Mouse (Mus musculus) heart, embryonic 16.5 days (tissue): ENCODE measurements around the gene Cel. TPM values are rescaled to one million over a fixed set of nuclear protein-coding genes. Genes with fewer than 3 reads are reported as not detected.
A peak's percentile ranks its signal among the peaks of the same experiment; 100 is the strongest.

Source experiments
- ATAC-seq: fragments of 200-750 bp; cut with Nextera tagmentation; replicated peaks from 2 replicates; pipeline ENCODE4 v1.8.0; 2017; ENCODE audit warnings: moderate number of reproducible peaks; ENCODE audit not compliant: insufficient read depth, low FRiP score; ENCODE audit errors: extremely low read depth
- H3K27ac ChIP-seq: fragments of 300-500 bp; sonication (generic); 2 replicates; pipeline ENCODE4 v1.5.1; 2014; ENCODE audit warnings: mild to moderate bottlenecking, low read length, control low read depth, moderate library complexity
- H3K27me3 ChIP-seq: fragments of 300-500 bp; sonication (generic); 2 replicates; pipeline ENCODE4 v1.6.1; 2014; ENCODE audit warnings: low read length, mixed read lengths; ENCODE audit not compliant: control insufficient read depth, insufficient read depth
- H3K36me3 ChIP-seq: fragments of 300-500 bp; sonication (generic); 2 replicates; pipeline ENCODE4 v1.6.1; 2014; ENCODE audit not compliant: control insufficient read depth, insufficient read depth
- H3K4me1 ChIP-seq: fragments of 300-500 bp; sonication (generic); 2 replicates; pipeline ENCODE4 v1.6.1; 2014; ENCODE audit warnings: low read length, mixed read lengths; ENCODE audit not compliant: control insufficient read depth, insufficient read depth
- H3K4me2 ChIP-seq: fragments of 300-500 bp; sonication (generic); 2 replicates; pipeline ENCODE4 v1.6.1; 2014; ENCODE audit warnings: low read depth, mild to moderate bottlenecking, control low read depth, low read length
- H3K4me3 ChIP-seq: fragments of 300-500 bp; sonication (generic); 2 replicates; pipeline ENCODE4 v1.5.1; 2014; ENCODE audit warnings: mild to moderate bottlenecking, control low read depth, low read length
- H3K9ac ChIP-seq: fragments of 300-500 bp; sonication (generic); 2 replicates; pipeline ENCODE4 v1.6.1; 2014; ENCODE audit warnings: low read length, control low read depth
- H3K9me3 ChIP-seq: fragments of 300-500 bp; sonication (generic); replicated peaks from 2 replicates; pipeline ENCODE4 v1.6.1; 2016; ENCODE audit warnings: low read length; ENCODE audit not compliant: control insufficient read depth
- WGBS: fragments of 180-500 bp; shearing (Covaris S2); extraction: QIAGEN DNeasy Blood & Tissue Kit; methylation state at CpG from one replicate; pipeline ENCODE4 v1.1.7; 2014; 5-methylcytosine and 5-hydroxymethylcytosine counted together
- polyA plus RNA-seq: library from polyadenylated mRNA; unstranded; fragments of >200 nt; fragmentation: Nextera tagmentation; extraction: Ambion mirVana; gene quantifications from 2 replicates; pipeline ENCODE4 v1.2.1, GENCODE M21; 2015

Gene Cel
- polyA plus RNA-seq, 1 experiment from 2014 or later: 0.30 TPM

- ATAC-seq: no peak
These were observed 35.5 kb downstream of the Cel start for GRCm38 (mm10) chr2:28527436-28528353.

GRCm38 (mm10) chr2:28525943-28526876, 37.0 kb downstream of the Cel start:
- Histone ChIP-seq H3K27ac (peak overlapping the region; percentile 77), H3K36me3 (no peaks in the 10 kb centered on the region), H3K4me2 (0 out of 2 replicates have a peak overlapping the region, but pooled peaks have one; percentile 8), H3K27me3 (no peaks in the 10 kb centered on the region), H3K4me3 (no peak overlapping the region), H3K9ac (peak overlapping the region; percentile 57; the same call in 1 of the 2 replicates), H3K9me3 (no peaks in the 10 kb centered on the region), H3K4me1 (peaks cover 40% of the 10 kb centered on the region)
- WGBS: 45% methylated on average over 12 of the region's 12 CpGs
- ATAC-seq: no peak

More at GRCm38 (mm10) chr2:28527436-28528353, 35.5 kb downstream of the Cel start:
- Histone ChIP-seq H3K36me3 (no peaks in the 10 kb centered on the region), H3K9ac (no peak overlapping the region), H3K4me3 (no peak overlapping the region), H3K9me3 (no peaks in the 10 kb centered on the region), H3K4me1 (peaks cover 53% of the 10 kb centered on the region), H3K27ac (no peak overlapping the region), H3K4me2 (no peak overlapping the region), H3K27me3 (no peaks in the 10 kb centered on the region)
- WGBS: 84% methylated on average over 20 of the region's 20 CpGs

- H3K4me3 ChIP-seq: no peak overlapping the region
- peak overlapping the region; percentile 77 for H3K27ac ChIP-seq
- WGBS: 22% methylated on average over 11 of the region's 11 CpGs
- no peaks in the 10 kb centered on the region for H3K9me3 ChIP-seq
- H3K36me3 ChIP-seq: no peaks in the 10 kb centered on the region
- peak; percentile 45 for ATAC-seq
- peaks cover 36% of the 10 kb centered on the region for H3K4me1 ChIP-seq
- no peak overlapping the region for H3K4me2 ChIP-seq
- H3K9ac ChIP-seq: peak overlapping the region; percentile 57; the same call in 1 of the 2 replicates
- H3K27me3 ChIP-seq: no peaks in the 10 kb centered on the region
These were observed 37.8 kb downstream of the Cel start for GRCm38 (mm10) chr2:28525219-28525942.

GRCm38 (mm10) chr2:28524406-28524805, 38.8 kb downstream of the Cel start:
- no peaks in the 10 kb centered on the region for H3K27me3 ChIP-seq
- H3K9me3 ChIP-seq: no peaks in the 10 kb centered on the region
- WGBS: 80% methylated on average over 10 of the region's 10 CpGs
- H3K4me3 ChIP-seq: no peak overlapping the region
- H3K4me2 ChIP-seq: no peak overlapping the region
- ATAC-seq: no peak
- no peaks in the 10 kb centered on the region for H3K36me3 ChIP-seq
- peaks cover 29% of the 10 kb centered on the region for H3K4me1 ChIP-seq
- H3K27ac ChIP-seq: no peak overlapping the region
- no peak overlapping the region for H3K9ac ChIP-seq

- H3K27me3 ChIP-seq: no peaks in the 10 kb centered on the region
- H3K27ac ChIP-seq: peak overlapping the region; percentile 30; the same call in 1 of the 2 replicates
- H3K9ac ChIP-seq: no peak overlapping the region
- 11% methylated on average over 5 of the region's 5 CpGs for WGBS
- no peak overlapping the region for H3K4me3 ChIP-seq
- peaks cover 27% of the 10 kb centered on the region for H3K4me1 ChIP-seq
- H3K9me3 ChIP-seq: no peaks in the 10 kb centered on the region
- peak; percentile 90 for ATAC-seq
- H3K36me3 ChIP-seq: no peaks in the 10 kb centered on the region
- no peak overlapping the region for H3K4me2 ChIP-seq
These were observed 39.5 kb downstream of the Cel start for GRCm38 (mm10) chr2:28523643-28524117.

GRCm38 (mm10) chr2:28522166-28522565, 41.0 kb downstream of the Cel start:
- Histone ChIP-seq H3K9ac (no peak overlapping the region), H3K9me3 (no peaks in the 10 kb centered on the region), H3K27me3 (no peaks in the 10 kb centered on the region), H3K27ac (no peak overlapping the region), H3K4me3 (no peak overlapping the region), H3K4me1 (peaks cover 32% of the 10 kb centered on the region), H3K36me3 (no peaks in the 10 kb centered on the region), H3K4me2 (no peak overlapping the region)
- ATAC-seq: no peak
- WGBS: 84% methylated on average over 4 of the region's 4 CpGs

GRCm38 (mm10) chr2:28521571-28522151, 41.5 kb downstream of the Cel start:
- H3K4me1 ChIP-seq: peaks cover 32% of the 10 kb centered on the region
- no peak overlapping the region for H3K9ac ChIP-seq
- H3K4me2 ChIP-seq: no peak overlapping the region
- no peaks in the 10 kb centered on the region for H3K36me3 ChIP-seq
- H3K27me3 ChIP-seq: no peaks in the 10 kb centered on the region
- 82% methylated on average over 6 of the region's 6 CpGs for WGBS
- no peaks in the 10 kb centered on the region for H3K9me3 ChIP-seq
- no peak overlapping the region for H3K27ac ChIP-seq
- no peak overlapping the region for H3K4me3 ChIP-seq
- ATAC-seq: no peak

GRCm38 (mm10) chr2:28520581-28520980, 42.6 kb downstream of the Cel start:
- ATAC-seq: no peak
- H3K9ac ChIP-seq: no peak overlapping the region
- no peaks in the 10 kb centered on the region for H3K36me3 ChIP-seq
- H3K27me3 ChIP-seq: no peaks in the 10 kb centered on the region
- no peak overlapping the region for H3K4me2 ChIP-seq
- 76% methylated on average over 5 of the region's 5 CpGs for WGBS
- no peaks in the 10 kb centered on the region for H3K9me3 ChIP-seq
- no peak overlapping the region for H3K27ac ChIP-seq
- H3K4me1 ChIP-seq: peaks cover 21% of the 10 kb centered on the region
- H3K4me3 ChIP-seq: no peak overlapping the region
